Mouse (Mus musculus) liver, embryonic 14.5 days (tissue): ENCODE measurements around the gene Sgms1.

Source experiments
- CTCF ChIP-seq: IDR thresholded peaks from 2 replicates; pipeline ENCODE4 v1.5.1; 2016; ENCODE audit warnings: antibody characterized with exemption, low read depth, control low read depth
- EP300 ChIP-seq: IDR thresholded peaks from 2 replicates; pipeline ENCODE4 v1.6.1; 2016; ENCODE audit warnings: antibody characterized with exemption, low read depth

- TF ChIP-seq CTCF = no peak
- no peak for TF ChIP-seq EP300
These were observed 120.2 kb downstream of the Sgms1 start for GRCm38 (mm10) chr19:32269141-32269843.
